Mouse (Mus musculus) hindbrain, embryonic 13.5 days (tissue): ENCODE results near the gene Arhgap15. TPM values are rescaled to one million over a fixed set of nuclear protein-coding genes. Genes with fewer than 3 reads are reported as not detected.

Experiments
- ATAC-seq: fragments of 200-750 bp; cut with Nextera tagmentation; 2 replicates; pipeline ENCODE4 v1.8.0; 2017; ENCODE audit warnings: moderate TSS enrichment; ENCODE audit not compliant: low FRiP score
- H3K27ac ChIP-seq: fragments of 300-500 bp; sonication (generic); 2 replicates; pipeline ENCODE4 v1.5.1; 2015; ENCODE audit warnings: inconsistent platforms, mild to moderate bottlenecking, moderate library complexity
- H3K27me3 ChIP-seq: fragments of 300-500 bp; sonication (generic); 2 replicates; pipeline ENCODE4 v1.6.1; 2015; ENCODE audit warnings: mild to moderate bottlenecking, inconsistent platforms
- H3K36me3 ChIP-seq: fragments of 300-500 bp; sonication (generic); 2 replicates; pipeline ENCODE4 v1.6.1; 2015; ENCODE audit warnings: mild to moderate bottlenecking, inconsistent platforms
- H3K4me1 ChIP-seq: fragments of 300-500 bp; sonication (generic); replicated peaks from 2 replicates; pipeline ENCODE4 v1.6.1; 2015; ENCODE audit warnings: inconsistent platforms
- H3K4me2 ChIP-seq: fragments of 300-500 bp; sonication (generic); 2 replicates; pipeline ENCODE4 v1.6.1; 2015; ENCODE audit warnings: inconsistent platforms, mild to moderate bottlenecking, moderate library complexity
- H3K4me3 ChIP-seq: fragments of 300-500 bp; sonication (generic); 2 replicates; pipeline ENCODE4 v1.5.1; 2015; ENCODE audit warnings: mild to moderate bottlenecking, inconsistent platforms
- H3K9ac ChIP-seq: fragments of 300-500 bp; sonication (generic); 2 replicates; pipeline ENCODE4 v1.6.1; 2015; ENCODE audit warnings: mild to moderate bottlenecking, inconsistent platforms
- H3K9me3 ChIP-seq: fragments of 300-500 bp; sonication (generic); 2 replicates; pipeline ENCODE4 v1.6.1; 2016; ENCODE audit warnings: inconsistent platforms
- WGBS: fragments of 180-500 bp; shearing (Covaris S2); methylation state at CpG from one replicate; pipeline ENCODE4 v1.1.7; 2015; 5-methylcytosine and 5-hydroxymethylcytosine counted together
- polyA plus RNA-seq: library from polyadenylated mRNA; unstranded; fragments of >200 nt; fragmentation: Nextera tagmentation; extraction: Ambion mirVana; gene quantifications from 2 replicates; pipeline ENCODE4 v1.2.1, GENCODE M21; 2015

Gene Arhgap15
- polyA plus RNA-seq, 1 experiment from 2014 or later = 2.8 TPM

DNA sequence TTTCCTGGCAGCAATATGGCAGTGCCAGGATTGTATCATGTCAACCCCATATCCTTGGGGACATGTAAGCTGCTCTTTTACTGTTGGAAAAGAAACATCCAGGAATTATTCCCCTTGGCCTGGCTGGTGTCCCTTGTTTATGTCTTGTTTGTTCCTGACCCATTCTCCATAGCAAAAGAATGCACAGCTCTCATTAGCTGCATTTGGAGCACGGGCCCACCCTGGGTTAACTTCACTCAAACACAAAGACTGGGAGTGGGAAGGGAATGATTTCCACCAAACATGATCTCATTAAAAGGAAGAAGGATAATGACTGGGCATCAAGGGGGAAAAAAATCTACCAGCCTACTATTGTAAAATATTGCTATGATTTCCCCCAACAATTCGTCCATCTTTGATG is 600.5 kb downstream of the Arhgap15 start:
- 99% methylated on average over 2 of the region's 2 CpGs for WGBS
- Histone ChIP-seq H3K9me3 (no peaks in the 10 kb centered on the region), H3K4me3 (no peak overlapping the region), H3K4me2 (no peak overlapping the region), H3K27ac (no peak overlapping the region), H3K9ac (no peak overlapping the region), H3K36me3 (no peaks in the 10 kb centered on the region), H3K27me3 (no peaks in the 10 kb centered on the region), H3K4me1 (peaks cover 3% of the 10 kb centered on the region; the same call in 1 of the 2 replicates)
- ATAC-seq = no peak

DNA sequence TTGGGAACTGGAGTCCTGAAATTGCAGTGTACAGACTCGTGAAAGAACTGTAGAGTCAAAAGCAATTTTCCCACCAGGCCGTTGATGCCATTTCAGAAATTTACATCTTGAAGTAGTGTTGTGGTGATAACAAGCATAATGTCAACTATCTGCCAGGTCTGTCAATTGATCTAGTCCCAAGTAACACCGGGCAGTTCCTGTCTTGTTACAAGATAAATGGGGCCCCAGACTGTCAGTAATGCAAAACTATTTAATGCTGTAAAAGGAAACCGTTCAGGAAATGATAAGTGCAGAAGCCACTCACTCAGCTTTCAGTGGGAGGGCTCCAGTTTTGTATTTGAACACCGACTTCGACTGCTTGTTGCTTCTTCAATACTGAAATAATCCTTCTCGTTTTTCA is 604.3 kb downstream of the Arhgap15 start:
- Histone ChIP-seq H3K27me3 (no peaks in the 10 kb centered on the region), H3K27ac (no peak overlapping the region), H3K9me3 (no peaks in the 10 kb centered on the region), H3K9ac (no peak overlapping the region), H3K4me1 (peaks cover under 1% of the 10 kb centered on the region; the same call in 1 of the 2 replicates), H3K4me3 (no peak overlapping the region), H3K4me2 (no peak overlapping the region), H3K36me3 (no peaks in the 10 kb centered on the region)
- WGBS = 76% methylated on average over 7 of the region's 7 CpGs
- no peak for ATAC-seq

DNA sequence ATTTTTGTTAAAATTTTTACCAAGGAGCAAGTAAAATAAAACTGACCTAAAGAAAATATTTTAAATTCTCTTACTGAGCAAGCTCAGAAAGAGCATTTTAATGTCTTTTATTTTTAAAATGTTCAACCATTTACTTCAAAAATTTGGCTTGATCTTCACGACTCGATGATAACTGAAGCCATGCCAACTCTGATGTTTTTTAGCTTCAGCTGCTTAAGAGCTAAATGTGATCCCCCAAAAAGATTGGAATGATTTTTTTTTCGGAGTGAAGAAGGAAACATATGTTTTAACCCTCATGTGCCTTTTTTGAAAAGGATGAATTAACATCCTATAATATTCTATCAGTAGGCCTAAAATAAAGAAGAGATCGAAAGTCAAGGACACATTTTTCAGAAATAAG is 605.0 kb downstream of the Arhgap15 start:
- no peak overlapping the region for H3K4me2 ChIP-seq
- H3K9me3 ChIP-seq = no peaks in the 10 kb centered on the region
- no peaks in the 10 kb centered on the region for H3K27me3 ChIP-seq
- no peaks in the 10 kb centered on the region for H3K4me1 ChIP-seq
- no peak overlapping the region for H3K9ac ChIP-seq
- 96% methylated on average over 4 of the region's 4 CpGs for WGBS
- H3K4me3 ChIP-seq = no peak overlapping the region
- H3K36me3 ChIP-seq = no peaks in the 10 kb centered on the region
- ATAC-seq = no peak
- H3K27ac ChIP-seq = no peak overlapping the region

DNA sequence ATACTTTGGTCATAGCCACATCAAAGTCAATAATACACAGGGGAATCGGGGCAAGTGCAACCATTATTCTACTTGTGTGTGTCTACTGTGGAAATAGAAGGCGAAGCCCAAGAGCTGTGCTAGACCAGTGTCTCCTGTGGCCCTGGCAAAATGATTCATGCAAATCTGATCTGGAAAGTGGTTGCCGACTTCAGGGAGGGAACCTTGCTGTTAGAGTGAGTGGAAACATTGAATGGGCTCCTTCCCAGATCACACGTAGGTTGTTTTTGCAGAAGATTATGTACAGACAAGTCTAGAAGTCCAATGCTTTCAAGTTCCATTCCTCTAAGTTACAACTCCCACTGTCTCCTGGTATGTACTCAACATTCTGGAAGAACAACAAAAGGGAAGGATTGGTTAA is 606.2 kb downstream of the Arhgap15 start:
- H3K4me3 ChIP-seq = no peak overlapping the region
- no peaks in the 10 kb centered on the region for H3K9me3 ChIP-seq
- no peaks in the 10 kb centered on the region for H3K4me1 ChIP-seq
- H3K4me2 ChIP-seq = no peak overlapping the region
- no peak overlapping the region for H3K9ac ChIP-seq
- H3K27me3 ChIP-seq = no peaks in the 10 kb centered on the region
- H3K36me3 ChIP-seq = no peaks in the 10 kb centered on the region
- no peak for ATAC-seq
- 91% methylated on average over 4 of the region's 4 CpGs for WGBS
- no peak overlapping the region for H3K27ac ChIP-seq

DNA sequence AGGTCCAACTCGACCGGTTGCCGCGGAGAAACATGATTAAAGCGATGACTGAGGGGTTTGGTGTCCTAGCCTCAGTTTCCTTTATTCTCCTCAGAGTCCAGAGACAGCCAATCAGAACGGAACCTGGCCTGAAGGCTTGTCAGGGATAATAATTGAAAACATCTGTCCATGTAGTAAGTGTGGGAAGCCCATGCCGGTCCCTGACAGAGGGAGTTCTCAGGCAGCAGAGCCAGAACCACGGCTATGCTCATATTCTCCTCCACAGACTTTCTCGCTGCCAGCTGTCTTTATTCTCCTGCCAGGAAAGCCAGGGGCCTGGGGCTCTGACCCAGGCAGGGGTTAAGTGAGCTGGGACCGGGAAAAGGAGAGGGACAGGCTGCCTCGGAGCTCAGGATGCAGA is 606.7 kb downstream of the Arhgap15 start:
- Histone ChIP-seq H3K4me1 (no peaks in the 10 kb centered on the region), H3K9ac (no peak overlapping the region), H3K36me3 (no peaks in the 10 kb centered on the region), H3K4me3 (no peak overlapping the region), H3K27ac (no peak overlapping the region), H3K9me3 (no peaks in the 10 kb centered on the region), H3K27me3 (no peaks in the 10 kb centered on the region), H3K4me2 (no peak overlapping the region)
- 65% methylated on average over 11 of the region's 11 CpGs for WGBS
- ATAC-seq = no peak

DNA sequence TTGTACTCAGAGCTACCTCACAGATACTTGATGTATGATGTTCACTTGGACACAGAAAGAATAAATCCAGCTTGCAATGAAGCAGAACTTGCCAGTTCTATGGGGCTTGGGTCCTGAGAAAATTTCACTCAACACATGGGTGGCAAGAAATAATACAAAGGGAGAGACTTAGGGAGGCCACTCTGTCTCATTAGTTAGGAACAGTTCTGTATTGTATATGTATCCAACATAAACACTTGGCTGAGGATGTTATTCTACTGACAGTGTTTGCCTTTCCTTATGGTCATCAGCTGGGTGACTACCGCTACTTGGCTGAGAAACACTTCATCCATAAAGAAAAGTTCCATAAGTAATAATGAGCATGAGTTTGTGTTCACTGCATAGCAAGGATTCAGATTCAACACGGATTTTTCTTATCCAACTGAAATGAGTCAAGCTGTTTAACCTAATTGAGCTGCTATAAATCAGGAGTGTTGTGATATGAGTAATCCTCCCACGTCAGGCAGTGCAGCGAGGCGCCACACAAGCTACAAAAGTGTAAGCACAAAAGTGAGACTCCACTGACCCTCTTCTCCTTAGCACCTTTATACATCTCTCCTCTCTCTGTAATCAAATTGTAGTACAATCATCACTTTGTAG is 607.7 kb downstream of the Arhgap15 start:
- H3K36me3 ChIP-seq = no peaks in the 10 kb centered on the region
- H3K4me1 ChIP-seq = no peaks in the 10 kb centered on the region
- H3K9ac ChIP-seq = no peak overlapping the region
- WGBS = 91% methylated on average over 5 of the region's 5 CpGs
- H3K9me3 ChIP-seq = no peaks in the 10 kb centered on the region
- no peak for ATAC-seq
- no peak overlapping the region for H3K27ac ChIP-seq
- H3K27me3 ChIP-seq = no peaks in the 10 kb centered on the region
- H3K4me3 ChIP-seq = no peak overlapping the region
- no peak overlapping the region for H3K4me2 ChIP-seq

DNA sequence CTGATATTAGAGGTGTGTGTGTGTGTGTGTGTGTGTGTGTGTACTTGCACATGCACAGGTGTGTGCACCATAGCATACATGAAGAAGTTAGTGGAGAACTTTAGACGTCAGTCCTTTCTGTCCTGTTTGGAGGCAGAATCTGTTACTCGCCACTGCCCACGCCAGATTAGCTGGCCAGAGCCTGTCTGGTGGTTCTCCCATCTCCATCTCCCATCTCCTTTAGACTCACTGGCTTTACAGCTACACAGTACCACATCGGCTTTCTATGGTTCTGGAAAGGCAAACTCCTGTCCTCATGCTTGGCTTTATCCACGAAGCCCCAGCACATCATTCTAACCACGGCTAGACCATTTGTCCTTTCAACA is 608.2 kb downstream of the Arhgap15 start:
- no peaks in the 10 kb centered on the region for H3K27me3 ChIP-seq
- no peaks in the 10 kb centered on the region for H3K9me3 ChIP-seq
- 95% methylated on average over 6 of the region's 6 CpGs for WGBS
- ATAC-seq = no peak
- H3K9ac ChIP-seq = no peak overlapping the region
- H3K27ac ChIP-seq = no peak overlapping the region
- no peak overlapping the region for H3K4me2 ChIP-seq
- no peak overlapping the region for H3K4me3 ChIP-seq
- H3K4me1 ChIP-seq = no peaks in the 10 kb centered on the region
- H3K36me3 ChIP-seq = no peaks in the 10 kb centered on the region

DNA sequence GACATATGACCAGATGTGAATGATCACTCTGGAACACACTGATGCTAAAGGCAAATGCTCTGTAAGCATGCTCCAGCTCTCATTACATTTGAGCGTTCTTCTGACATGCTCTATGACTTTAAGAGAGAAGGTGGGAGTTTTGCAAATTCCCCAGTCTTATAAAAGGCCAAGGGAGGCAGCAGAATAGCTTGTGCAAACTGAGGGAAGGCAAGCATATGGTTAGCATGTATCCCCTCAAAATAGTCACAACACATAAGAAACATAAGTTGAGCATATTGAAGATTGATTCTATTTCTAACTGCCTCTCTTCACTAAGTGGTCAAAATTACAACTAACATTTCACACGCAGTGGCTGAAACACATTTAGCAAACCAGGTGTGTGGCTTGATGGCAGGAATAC is 631.6 kb downstream of the Arhgap15 start:
- no peak overlapping the region for H3K27ac ChIP-seq
- ATAC-seq = no peak
- H3K27me3 ChIP-seq = no peaks in the 10 kb centered on the region

DNA sequence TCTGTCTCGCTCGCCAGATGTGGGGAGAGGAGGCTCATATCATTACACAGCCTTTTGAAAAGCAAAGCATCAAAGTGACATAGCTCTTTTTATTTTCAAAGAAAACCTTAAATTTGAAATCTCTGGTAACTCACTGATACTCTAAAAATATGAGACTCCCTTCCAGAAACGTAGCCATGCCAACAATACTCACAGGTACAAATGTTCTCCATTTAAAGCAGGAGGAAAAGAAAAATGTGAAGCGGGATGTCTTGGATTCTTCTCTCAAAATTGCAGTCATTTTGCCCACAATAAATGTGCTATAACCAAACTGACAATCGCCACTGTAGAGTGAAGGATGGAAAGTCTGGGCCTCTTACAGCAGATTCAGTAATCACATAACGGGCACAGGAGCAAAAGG is 635.9 kb downstream of the Arhgap15 start:
- Histone ChIP-seq H3K4me1 (no peaks in the 10 kb centered on the region), H3K27me3 (no peaks in the 10 kb centered on the region), H3K9me3 (no peaks in the 10 kb centered on the region), H3K4me2 (no peak overlapping the region), H3K4me3 (no peak overlapping the region), H3K27ac (no peak overlapping the region), H3K36me3 (no peaks in the 10 kb centered on the region), H3K9ac (no peak overlapping the region)
- WGBS = 90% methylated on average over 6 of the region's 6 CpGs
- no peak for ATAC-seq

More for the DNA sequence above, 631.6 kb downstream of the Arhgap15 start:
- no peak overlapping the region for H3K4me2 ChIP-seq
- no peaks in the 10 kb centered on the region for H3K9me3 ChIP-seq
- no peak overlapping the region for H3K9ac ChIP-seq
- 88% methylated on average over 2 of the region's 2 CpGs for WGBS
- no peaks in the 10 kb centered on the region for H3K4me1 ChIP-seq
- H3K4me3 ChIP-seq = no peak overlapping the region
- no peaks in the 10 kb centered on the region for H3K36me3 ChIP-seq

DNA sequence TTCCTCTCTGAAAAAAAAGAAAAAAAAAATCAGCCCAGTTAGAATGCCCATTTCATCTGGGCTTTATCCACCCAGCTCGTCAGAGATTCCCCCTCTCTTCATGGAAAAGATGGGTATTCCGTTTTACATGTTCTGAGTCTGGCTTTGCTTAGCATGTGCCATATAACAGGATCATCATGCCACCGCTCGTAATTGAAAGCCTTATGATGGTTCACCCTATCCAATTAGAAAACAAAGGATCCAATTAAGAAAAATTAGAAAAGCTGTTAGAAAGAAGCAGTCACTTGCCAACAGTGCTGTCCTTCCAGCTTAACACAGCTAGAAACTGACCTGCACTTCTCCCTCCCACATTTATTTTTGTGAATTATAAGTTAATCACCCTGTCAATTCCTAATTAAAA is 640.9 kb downstream of the Arhgap15 start:
- H3K4me3 ChIP-seq = no peak overlapping the region
- H3K9ac ChIP-seq = no peak overlapping the region
- H3K4me1 ChIP-seq = no peaks in the 10 kb centered on the region
- 79% methylated on average over 4 of the region's 4 CpGs for WGBS
- H3K36me3 ChIP-seq = no peaks in the 10 kb centered on the region
- no peaks in the 10 kb centered on the region for H3K27me3 ChIP-seq
- no peak for ATAC-seq
- H3K27ac ChIP-seq = no peak overlapping the region
- no peak overlapping the region for H3K4me2 ChIP-seq
- no peaks in the 10 kb centered on the region for H3K9me3 ChIP-seq

DNA sequence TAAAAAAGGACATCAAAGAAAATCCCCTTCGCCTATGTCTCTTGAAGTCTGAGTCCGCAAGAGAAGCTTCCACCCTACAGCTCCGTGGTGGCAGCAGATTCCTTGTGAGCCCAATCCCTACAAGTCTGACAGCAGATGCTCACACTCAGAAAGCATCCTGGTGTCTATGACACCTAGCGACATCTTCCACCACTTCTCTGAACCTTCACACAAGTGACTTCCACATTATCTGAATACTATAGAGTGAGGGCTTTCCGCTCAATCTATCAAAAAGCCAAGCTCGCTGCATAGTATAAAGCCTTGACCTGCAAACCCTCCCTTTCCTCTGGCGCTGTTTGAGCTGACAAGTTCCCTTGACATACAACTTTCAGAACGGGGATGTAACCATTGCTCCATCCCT is 645.2 kb downstream of the Arhgap15 start:
- Histone ChIP-seq H3K4me1 (0 out of 2 replicates have a peak, but pooled peaks cover 3% of the 10 kb centered on the region), H3K9ac (no peak overlapping the region), H3K36me3 (no peaks in the 10 kb centered on the region), H3K4me3 (no peak overlapping the region), H3K27ac (no peak overlapping the region), H3K9me3 (no peaks in the 10 kb centered on the region), H3K4me2 (no peak overlapping the region), H3K27me3 (no peaks in the 10 kb centered on the region)
- WGBS = 84% methylated on average over 8 of the region's 8 CpGs
- ATAC-seq = no peak

DNA sequence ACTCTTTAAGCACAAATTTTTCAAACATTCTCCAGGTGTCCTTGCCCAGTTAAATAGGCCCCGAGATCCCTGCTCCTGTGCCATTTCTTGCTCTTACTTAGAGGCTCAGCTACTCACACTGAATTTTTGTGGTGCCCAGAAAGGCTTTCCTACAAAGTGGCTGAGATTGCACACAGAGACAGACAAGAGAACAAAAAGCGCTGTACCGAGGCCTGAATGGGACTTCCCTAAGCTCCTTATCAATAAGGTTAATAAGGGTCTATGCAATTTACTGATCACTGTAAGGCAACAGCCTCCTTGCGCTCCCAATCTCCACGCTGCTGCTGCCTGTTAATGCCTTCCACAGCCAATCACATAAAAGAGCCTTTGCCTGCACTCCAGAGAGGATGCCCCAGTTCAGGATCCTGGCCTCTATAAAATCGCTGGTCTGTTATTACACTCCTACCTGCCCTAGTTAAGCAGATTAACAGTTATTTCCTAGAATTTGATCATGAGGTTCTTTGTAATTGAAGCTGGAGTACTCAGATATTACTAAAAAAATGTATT is 646.4 kb downstream of the Arhgap15 start:
- WGBS = 42% methylated on average over 6 of the region's 6 CpGs
- no peaks in the 10 kb centered on the region for H3K36me3 ChIP-seq
- no peak overlapping the region for H3K4me3 ChIP-seq
- H3K9me3 ChIP-seq = no peaks in the 10 kb centered on the region
- H3K27ac ChIP-seq = no peak overlapping the region
- H3K9ac ChIP-seq = no peak overlapping the region
- H3K27me3 ChIP-seq = no peaks in the 10 kb centered on the region
- H3K4me1 ChIP-seq = 0 out of 2 replicates have a peak, but pooled peaks cover 3% of the 10 kb centered on the region
- ATAC-seq = no peak
- H3K4me2 ChIP-seq = no peak overlapping the region

DNA sequence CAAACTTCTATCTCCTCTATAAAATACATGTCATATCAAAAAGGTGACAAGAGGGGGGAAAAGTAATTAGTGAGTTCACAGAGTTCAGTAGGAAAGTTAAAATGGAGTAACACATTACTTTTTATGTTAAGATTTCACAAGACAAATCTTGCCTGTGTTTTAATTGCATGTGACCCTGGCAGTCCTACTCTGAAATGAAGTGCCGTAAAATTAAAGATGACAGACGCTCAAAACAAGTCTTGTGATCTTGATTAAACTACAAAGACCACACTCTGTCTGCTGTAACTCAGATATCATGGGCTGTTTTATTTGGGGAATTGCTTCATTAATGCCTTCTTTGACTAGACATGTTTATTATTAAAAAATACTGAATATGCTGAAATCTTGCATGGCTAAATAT is 647.0 kb downstream of the Arhgap15 start:
- no peak overlapping the region for H3K27ac ChIP-seq
- 0 out of 2 replicates have a peak, but pooled peaks cover 3% of the 10 kb centered on the region for H3K4me1 ChIP-seq
- ATAC-seq = no peak
- H3K9me3 ChIP-seq = no peaks in the 10 kb centered on the region
- 75% methylated on average over 2 of the region's 2 CpGs for WGBS
- H3K4me2 ChIP-seq = no peak overlapping the region
- H3K4me3 ChIP-seq = no peak overlapping the region
- no peaks in the 10 kb centered on the region for H3K27me3 ChIP-seq
- no peaks in the 10 kb centered on the region for H3K36me3 ChIP-seq
- H3K9ac ChIP-seq = no peak overlapping the region
